Mouse (Mus musculus) retina, postnatal 7 days (tissue): ENCODE measurements around the gene Rd3.

Experiments
- DNase-seq: peaks from one replicate; pipeline ENCODE4 v3.0.0-alpha.2; 2012; ENCODE audit warnings: low read depth, low spot score

The Rd3 gene

GRCm38 (mm10) chr1:191963948-191964772 lies 13.0 kb upstream of the Rd3 start:
- peak; percentile 57 for DNase-seq

- DNase-seq: peak; percentile 77
Observed at GRCm38 (mm10) chr1:191964773-191965481, 12.2 kb upstream of the Rd3 start.

GRCm38 (mm10) chr1:191969939-191970338 lies 7.2 kb upstream of the Rd3 start:
- no peak for DNase-seq

GRCm38 (mm10) chr1:191974509-191975405 lies 2.4 kb upstream of the Rd3 start:
- no peak for DNase-seq

GRCm38 (mm10) chr1:191981426-191982102 lies 4.4 kb downstream of the Rd3 start:
- DNase-seq: peak; percentile 89

- no peak for DNase-seq
Observed at GRCm38 (mm10) chr1:191986674-191987480, 9.7 kb downstream of the Rd3 start.

- DNase-seq: no peak
Observed at GRCm38 (mm10) chr1:191987481-191987769, 10.3 kb downstream of the Rd3 start.

GRCm38 (mm10) chr1:191988646-191989045 lies 11.5 kb downstream of the Rd3 start:
- DNase-seq: no peak

- DNase-seq: no peak
Observed at GRCm38 (mm10) chr1:191989060-191989459, 11.9 kb downstream of the Rd3 start.

GRCm38 (mm10) chr1:191989994-191990393 lies 12.8 kb downstream of the Rd3 start:
- peak; percentile 89 for DNase-seq

GRCm38 (mm10) chr1:191992040-191992780 lies 15.0 kb downstream of the Rd3 start:
- no peak for DNase-seq

GRCm38 (mm10) chr1:191994476-191994875 lies 17.3 kb downstream of the Rd3 start:
- DNase-seq: no peak

- peak; percentile 54 for DNase-seq
Observed at GRCm38 (mm10) chr1:191995488-191995887, 18.3 kb downstream of the Rd3 start.

GRCm38 (mm10) chr1:191995916-191996315 lies 18.7 kb downstream of the Rd3 start:
- DNase-seq: no peak

GRCm38 (mm10) chr1:191996621-191997185 lies 19.5 kb downstream of the Rd3 start:
- DNase-seq: no peak

GRCm38 (mm10) chr1:191999022-191999421 lies 21.9 kb downstream of the Rd3 start:
- DNase-seq: no peak
